Mouse (Mus musculus) Patski (cell line): ENCODE data around the gene Thrap3. TPM values are rescaled to one million over a fixed set of nuclear protein-coding genes. Genes with fewer than 3 reads are reported as not detected.

Source experiments
- ATAC-seq: fragments of 100-300 bp; one replicate; pipeline ENCODE4 v1.8.0; 2021
- CTCF ChIA-PET: fragments of 350-600 bp; sonication (Branson Sonifier 250); formaldehyde crosslinking; loops from one replicate; lab custom pipeline; 2022; ENCODE audit warnings: inconsistent platforms; lab: Charles Lee
- POLR2A ChIA-PET: fragments of 350-600 bp; sonication (Branson Sonifier 250); formaldehyde crosslinking; loops from one replicate; lab custom pipeline; 2022; ENCODE audit warnings: antibody characterized with exemption, inconsistent platforms; lab: Charles Lee
- DNase-seq: peaks from one replicate; pipeline ENCODE4 v3.0.0-alpha.2; 2011; ENCODE audit warnings: low read depth, low spot score
- H3K27me3 ChIP-seq: fragments of 371-371 bp; one replicate; pipeline ENCODE4 v1.5.1; 2021
- CTCF ChIP-seq: fragments of 100-300 bp; IDR thresholded peaks from one replicate; pipeline ENCODE4 v1.5.1; 2021
- in situ Hi-C: fragments of 300-500 bp; cut with MboI; formaldehyde crosslinking; loops from 3 replicates; pipeline ENCODE4 v1.11.1; 2018; ENCODE audit warnings: low pct_unique_long_range_greater_than_20kb, mixed read lengths
- polyA plus RNA-seq: library from polyadenylated mRNA; unstranded; gene quantifications from one replicate; pipeline ENCODE4 v1.2.3, GENCODE M21; 2021

The Thrap3 gene
- polyA plus RNA-seq, 1 experiment from 2014 or later = 141 TPM

DNA sequence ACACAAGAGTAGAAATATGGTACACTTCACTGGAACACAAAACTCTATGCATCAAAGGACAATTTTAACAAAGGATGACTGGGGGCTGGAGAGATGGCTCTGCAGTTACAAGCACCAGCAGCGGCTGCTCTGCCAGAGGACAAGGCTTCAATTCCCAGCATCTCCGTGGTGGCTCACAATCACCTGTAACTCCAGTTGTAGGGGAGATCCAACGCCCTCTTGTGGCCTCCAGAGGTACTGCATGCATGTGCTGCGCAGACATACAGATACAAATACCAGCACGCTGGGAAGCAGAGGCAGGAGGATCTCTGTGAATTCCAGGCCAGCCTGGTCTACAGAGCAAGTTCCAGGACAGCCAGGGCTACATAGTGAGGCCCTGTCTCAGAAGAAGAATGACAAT, 45.9 kb downstream of the Thrap3 start:
- DNase-seq (no peak), ATAC-seq (no peak)
- in situ Hi-C loops = loop anchor here (5.0 kb wide), 1 partner anchor 69 kb away; no protein-coding TSS in a partner anchor
- ChIA-PET CTCF (no interaction called here), POLR2A (no interaction called here)
- TF ChIP-seq CTCF = no peak
- H3K27me3 ChIP-seq = no peaks in the 10 kb centered on the region

DNA sequence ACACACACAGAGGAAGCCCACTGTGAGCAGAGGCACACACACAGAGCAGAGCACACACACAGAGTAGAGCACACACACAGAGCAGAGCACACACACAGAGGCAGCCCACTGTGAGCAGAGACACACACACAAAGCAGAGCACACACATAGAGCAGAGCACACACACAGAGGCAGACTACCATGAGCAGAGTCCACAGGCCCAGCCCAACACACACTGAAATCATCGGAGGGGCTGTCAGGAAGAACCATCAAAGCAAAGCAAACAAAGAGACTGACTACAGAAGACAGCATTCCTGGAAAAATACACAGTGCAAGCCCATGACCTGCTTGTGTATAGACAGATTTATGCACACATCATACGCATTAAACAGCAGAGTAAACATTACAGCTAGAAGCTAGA, 46.7 kb downstream of the Thrap3 start:
- H3K27me3 ChIP-seq = no peaks in the 10 kb centered on the region
- ChIA-PET CTCF (no interaction called here), POLR2A (interaction anchor here (1.1 kb wide), 1 partner anchor 18 kb away, joined by 3 read pairs; no protein-coding TSS in a partner anchor)
- no peak for TF ChIP-seq CTCF
- in situ Hi-C loops = loop anchor here (5.0 kb wide), 1 partner anchor 69 kb away; no protein-coding TSS in a partner anchor
- no peak for ATAC-seq
- no peak for DNase-seq

DNA sequence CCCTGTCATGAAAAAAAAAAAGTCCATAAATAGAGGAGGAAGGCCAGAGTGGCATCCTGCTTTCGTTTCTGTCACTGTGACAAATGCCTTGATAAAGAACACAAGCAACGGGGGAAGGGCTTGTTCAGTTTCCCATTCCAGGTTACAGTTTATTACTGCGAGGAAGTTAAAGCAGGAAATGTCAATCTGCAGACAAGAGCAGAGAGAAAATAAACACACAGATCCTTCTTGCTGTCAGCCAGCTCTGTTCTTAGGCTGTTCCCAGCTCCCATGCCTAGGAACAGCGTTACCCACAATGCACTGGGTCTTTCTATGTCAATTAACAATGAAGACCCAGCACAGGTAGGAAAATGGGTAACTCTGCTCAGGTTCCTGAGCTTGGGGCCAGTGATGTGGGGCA, 47.4 kb downstream of the Thrap3 start:
- no peak for TF ChIP-seq CTCF
- no peaks in the 10 kb centered on the region for H3K27me3 ChIP-seq
- DNase-seq (no peak), ATAC-seq (no peak)
- ChIA-PET POLR2A (interaction anchor here (1.1 kb wide), 1 partner anchor 17 kb away, joined by 3 read pairs; no protein-coding TSS in a partner anchor), CTCF (no interaction called here)
- in situ Hi-C loops = loop anchor here (5.0 kb wide), 1 partner anchor 68 kb away; no protein-coding TSS in a partner anchor

DNA sequence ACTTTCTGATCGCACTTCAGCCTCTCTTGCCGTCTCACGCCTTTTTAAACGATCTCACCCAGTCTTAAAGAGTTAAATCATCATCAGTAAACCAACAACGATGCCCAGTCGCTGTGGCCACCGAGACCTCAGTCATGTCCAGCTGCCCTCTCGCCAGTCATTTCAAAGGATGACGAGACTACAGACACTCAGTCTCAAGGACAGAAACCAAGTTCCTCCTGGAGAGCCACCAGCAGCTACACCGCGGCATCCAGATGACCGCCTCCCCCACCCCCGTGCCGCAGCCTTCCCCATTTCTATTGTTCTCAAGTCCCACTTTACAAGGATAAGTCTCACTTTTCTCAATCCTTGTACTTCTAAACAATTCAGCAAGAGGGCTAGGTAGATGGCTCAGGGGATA, 49.7 kb downstream of the Thrap3 start:
- no peak for TF ChIP-seq CTCF
- ChIA-PET POLR2A (interaction anchor here (0.8 kb wide), 1 partner anchor 10 kb away, joined by 4 read pairs; the partner anchor contains the start of gene Sh3d21), CTCF (interaction anchor here (2.5 kb wide), 1 partner anchor 39 kb away, joined by 6 read pairs; no protein-coding TSS in a partner anchor)
- DNase-seq (no peak), ATAC-seq (no peak)
- H3K27me3 ChIP-seq = no peaks in the 10 kb centered on the region
- in situ Hi-C loops = no loop called here

DNA sequence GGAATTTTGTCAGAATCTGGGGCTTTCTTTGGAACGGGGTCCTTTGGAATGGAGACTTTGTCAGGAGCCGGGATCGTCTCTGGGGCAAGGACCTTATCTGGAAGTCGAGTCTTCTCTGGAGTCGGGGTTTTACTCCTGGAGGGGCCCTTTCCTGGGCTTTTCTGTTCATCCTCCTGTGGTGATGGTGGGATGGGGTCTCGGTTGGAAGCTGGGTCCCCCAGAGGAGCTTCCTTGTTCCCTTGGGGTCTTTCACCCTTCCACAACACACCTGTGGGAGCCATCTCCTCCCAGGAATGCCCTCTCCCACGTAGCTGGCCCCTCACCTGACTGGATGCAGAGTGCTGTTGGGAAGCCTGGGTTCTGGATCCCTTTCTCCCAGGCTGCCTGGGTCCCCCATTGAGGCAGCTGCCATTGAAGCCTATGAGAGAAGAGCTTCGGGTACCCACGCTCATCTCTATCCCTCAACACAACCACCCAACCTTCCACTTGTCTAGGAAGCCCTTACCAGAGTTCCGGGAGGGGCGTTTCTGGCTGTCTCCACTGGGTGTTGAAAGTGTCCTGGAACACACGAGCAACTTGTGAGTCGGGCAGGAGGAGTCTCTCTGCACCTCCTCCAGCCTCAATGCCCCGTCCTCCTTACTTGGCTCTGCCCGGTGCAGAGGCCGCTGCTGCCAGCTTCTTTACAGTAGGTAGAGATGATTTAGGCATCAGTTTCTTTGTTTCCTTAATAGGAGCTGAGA, 50.7 kb downstream of the Thrap3 start:
- no peak for TF ChIP-seq CTCF
- no peak for ATAC-seq
- H3K27me3 ChIP-seq = no peaks in the 10 kb centered on the region
- in situ Hi-C loops = no loop called here
- POLR2A ChIA-PET = interaction anchor here (0.8 kb wide), 1 partner anchor 11 kb away, joined by 4 read pairs; the partner anchor contains the start of gene Sh3d21
- CTCF ChIA-PET = interaction anchor here (0.9 to 2.5 kb wide), 2 partner anchors 27 to 38 kb away, joined by 3 to 6 read pairs; no protein-coding TSS in a partner anchor
- no peak for DNase-seq

DNA sequence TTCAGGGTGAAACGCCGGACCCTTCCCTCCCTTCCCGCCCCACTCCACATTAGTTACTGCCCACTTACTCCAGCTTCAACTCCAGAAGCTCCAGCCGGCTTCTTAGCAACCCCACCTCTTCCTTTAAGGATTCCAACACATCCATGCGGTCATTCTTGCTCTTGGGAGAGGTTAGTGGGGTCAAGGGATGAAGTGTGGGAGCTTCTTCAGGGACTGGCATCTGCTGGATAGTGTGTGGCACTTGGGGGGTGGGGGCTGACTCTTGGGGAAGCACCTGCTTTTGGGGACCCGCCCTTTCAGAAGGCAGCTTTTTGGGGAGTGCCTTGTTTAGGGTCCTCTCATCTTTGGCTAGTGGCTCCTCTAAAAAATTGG, 51.6 kb downstream of the Thrap3 start:
- ATAC-seq = no peak
- DNase-seq = no peak
- no peak for TF ChIP-seq CTCF
- CTCF ChIA-PET = no interaction called here
- POLR2A ChIA-PET = interaction anchor here (0.6 kb wide), 1 partner anchor 21 kb away, joined by 3 read pairs; no protein-coding TSS in a partner anchor
- in situ Hi-C loops = no loop called here
- H3K27me3 ChIP-seq = no peaks in the 10 kb centered on the region

DNA sequence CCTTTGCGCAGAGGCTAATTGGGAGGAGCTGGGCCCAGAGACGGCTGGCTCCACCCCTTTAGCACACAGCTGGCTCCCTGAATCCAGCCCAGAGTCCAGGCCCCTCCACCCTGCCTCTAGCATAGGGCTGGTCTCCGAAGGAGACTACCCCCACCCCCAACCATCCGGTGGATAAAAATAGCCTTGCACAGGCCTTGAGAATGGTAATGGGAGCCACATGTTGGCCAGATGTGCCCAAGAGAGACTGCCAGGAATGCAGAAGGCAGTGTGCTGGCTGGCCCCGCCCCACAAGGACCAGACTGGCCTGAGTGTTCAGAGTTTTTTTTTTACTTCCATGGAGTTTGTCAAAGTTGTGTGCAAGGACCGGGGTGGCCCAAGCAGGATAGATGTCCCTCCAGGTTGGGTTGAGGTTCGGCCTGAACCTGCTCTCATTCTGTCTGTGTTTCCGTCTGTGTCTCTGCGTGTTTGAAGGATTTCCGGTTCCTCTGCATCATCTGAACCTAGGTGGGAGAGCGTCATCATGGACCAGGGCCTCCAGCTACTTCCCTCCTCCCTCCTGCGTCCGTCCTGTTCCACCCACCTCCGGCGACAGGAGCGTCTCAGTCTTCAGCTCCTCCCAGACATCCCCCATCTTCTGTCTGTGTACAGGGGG, 52.1 kb downstream of the Thrap3 start:
- in situ Hi-C loops = no loop called here
- CTCF ChIA-PET = no interaction called here
- no peak for DNase-seq
- H3K27me3 ChIP-seq = no peaks in the 10 kb centered on the region
- ATAC-seq = no peak
- TF ChIP-seq CTCF = no peak
- POLR2A ChIA-PET = interaction anchor here (0.6 kb wide), 1 partner anchor 21 kb away, joined by 3 read pairs; no protein-coding TSS in a partner anchor

DNA sequence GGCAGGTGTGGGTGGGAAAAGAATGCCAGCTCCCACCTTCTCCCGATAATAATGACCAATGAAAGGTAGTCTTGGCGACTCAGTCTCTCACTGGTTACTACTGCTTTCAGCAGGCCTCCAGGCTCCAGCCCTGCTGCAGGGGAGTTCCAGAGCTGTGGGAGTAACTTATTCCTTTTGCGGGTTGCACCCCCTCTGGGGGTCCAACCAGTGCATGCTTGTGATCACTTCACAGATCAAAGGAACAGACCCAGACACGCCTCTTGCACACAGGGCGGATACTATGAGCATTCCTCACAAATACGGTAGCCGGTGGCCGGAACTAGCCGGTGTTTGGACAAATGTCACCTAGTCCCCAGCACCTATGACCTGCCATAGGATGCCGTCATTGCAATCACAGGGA, 52.8 kb downstream of the Thrap3 start:
- H3K27me3 ChIP-seq = no peaks in the 10 kb centered on the region
- no peak for TF ChIP-seq CTCF
- ChIA-PET POLR2A (interaction anchor here (1.2 to 1.6 kb wide), 2 partner anchors 17 to 39 kb away, joined by 3 to 4 read pairs; no protein-coding TSS in a partner anchor), CTCF (no interaction called here)
- DNase-seq (no peak), ATAC-seq (no peak)
- in situ Hi-C loops = no loop called here

DNA sequence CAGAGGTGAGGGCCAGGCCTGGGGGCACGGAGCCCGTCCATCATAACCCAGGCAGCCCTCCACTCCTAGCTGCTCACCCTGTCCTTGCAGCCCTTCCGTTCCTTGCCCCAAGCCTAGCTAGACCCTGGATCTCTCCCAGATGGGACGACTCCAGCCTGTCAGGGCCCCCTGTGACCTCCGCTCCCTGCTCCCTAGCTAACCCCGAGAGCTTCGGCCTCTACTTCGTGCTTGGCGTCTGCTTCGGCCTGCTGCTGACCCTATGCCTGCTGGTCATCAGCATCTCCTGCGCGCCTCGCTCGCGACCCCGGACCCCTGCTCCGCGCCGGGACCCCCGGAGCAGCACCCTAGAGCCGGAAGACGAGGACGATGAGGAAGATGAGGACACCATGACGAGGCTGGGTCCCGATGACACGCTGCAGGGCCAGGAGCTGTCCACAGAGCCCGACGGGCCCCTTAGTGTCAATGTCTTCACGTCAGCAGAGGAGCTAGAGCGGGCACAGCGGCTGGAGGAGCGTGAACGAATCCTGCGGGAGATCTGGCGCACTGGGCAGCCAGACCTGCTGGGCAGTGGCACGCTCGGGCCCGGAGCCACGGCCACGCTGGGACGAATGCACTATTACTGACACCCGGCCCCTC, 53.4 kb downstream of the Thrap3 start:
- POLR2A ChIA-PET = interaction anchor here (0.6 to 1.6 kb wide), 4 partner anchors 16 to 44 kb away, joined by 3 to 9 read pairs (median 4); no protein-coding TSS in a partner anchor
- no peak for ATAC-seq
- in situ Hi-C loops = no loop called here

More for the DNA sequence above, 53.4 kb downstream of the Thrap3 start:
- no peak for TF ChIP-seq CTCF
- DNase-seq = no peak
- no peaks in the 10 kb centered on the region for H3K27me3 ChIP-seq
- CTCF ChIA-PET = interaction anchor here (0.7 to 1.3 kb wide), 2 partner anchors 10 to 63 kb away, joined by 3 to 5 read pairs; no protein-coding TSS in a partner anchor
